Mouse (Mus musculus) CH12.LX (cell line): ENCODE measurements around the gene Rbp2. TPM values are rescaled to one million over a fixed set of nuclear protein-coding genes. Genes with fewer than 3 reads are reported as not detected.

Experiments
- DNase-seq: peaks from one replicate; pipeline ENCODE4 v3.0.0-alpha.2; 2013; ENCODE audit errors: extremely low read depth
- H3K27ac ChIP-seq: 2 replicates; pipeline ENCODE4 v1.5.1; 2012; ENCODE audit warnings: low read depth, mild to moderate bottlenecking, control low read depth, moderate library complexity; ENCODE audit not compliant: insufficient read depth
- H3K27me3 ChIP-seq: replicated peaks from 2 replicates; pipeline ENCODE3; 2012; ENCODE audit warnings: inconsistent platforms
- H3K36me3 ChIP-seq, 2 experiments: replicated peaks in 1 of 2; 2 replicates each; pipeline versions ENCODE3 to v1.6.1; 2012; ENCODE audit warnings: inconsistent platforms in 1 of 2, low read length in 1 of 2, mild to moderate bottlenecking in 1 of 2, mixed read lengths in 1 of 2, moderate library complexity in 1 of 2; ENCODE audit not compliant: control insufficient read depth in 1 of 2, insufficient read depth in 1 of 2
- H3K4me1 ChIP-seq, 2 experiments: 2 replicates each; pipeline ENCODE4 v1.6.1; 2012; ENCODE audit warnings: inconsistent platforms in 1 of 2, moderate library complexity in 1 of 2; ENCODE audit not compliant: insufficient read depth in 2 of 2, control insufficient read depth in 1 of 2
- H3K4me2 ChIP-seq: 2 replicates; pipeline ENCODE4 v1.6.1; 2012; ENCODE audit warnings: low read depth, mild to moderate bottlenecking, control low read depth; ENCODE audit not compliant: poor library complexity, insufficient read depth, severe bottlenecking
- H3K4me3 ChIP-seq, 3 experiments: fragments of 150-350 bp in 1 of 3; sonication (generic) in 1 of 3; replicated peaks in 1 of 3; 2 replicates each; pipeline versions ENCODE3 to v1.5.1; 2011 to 2012; ENCODE audit warnings: low read depth in 2 of 3, low read length in 2 of 3, mild to moderate bottlenecking in 2 of 3, moderate library complexity in 2 of 3, control low read depth in 1 of 3, improper control_type of control experiment in 1 of 3, inconsistent platforms in 1 of 3, mixed read lengths in 1 of 3; ENCODE audit not compliant: poor library complexity in 1 of 3
- H3K79me2 ChIP-seq: replicated peaks from 2 replicates; pipeline ENCODE4 v1.6.1; 2012; ENCODE audit warnings: mild to moderate bottlenecking, moderate library complexity; ENCODE audit not compliant: control insufficient read depth, poor library complexity, insufficient read depth, severe bottlenecking; ENCODE audit errors: extremely low read depth
- H3K9ac ChIP-seq: 2 replicates; pipeline ENCODE4 v1.6.1; 2012; ENCODE audit warnings: low read depth, mild to moderate bottlenecking, control low read depth, moderate library complexity; ENCODE audit not compliant: insufficient read depth
- H3K9me3 ChIP-seq: replicated peaks from 2 replicates; pipeline ENCODE3; 2012; ENCODE audit warnings: low read length, inconsistent platforms, mixed read lengths
- BHLHE40 ChIP-seq: IDR thresholded peaks from 2 replicates; pipeline ENCODE4 v1.6.1; 2011; ENCODE audit warnings: mild to moderate bottlenecking, low read depth, low read length, improper control_type of control experiment
- CHD2 ChIP-seq: IDR thresholded peaks from 2 replicates; pipeline ENCODE4 v1.6.1; 2011; ENCODE audit warnings: low read length, improper control_type of control experiment
- CTCF ChIP-seq, 2 experiments: IDR thresholded peaks in 1 of 2; conservative IDR thresholded peaks in 1 of 2; 2 replicates each; pipeline ENCODE4 v1.5.1; 2011 to 2012; ENCODE audit warnings: low read depth in 2 of 2, low read length in 2 of 2, improper control_type of control experiment in 1 of 2, inconsistent platforms in 1 of 2, mild to moderate bottlenecking in 1 of 2, moderate library complexity in 1 of 2
- E2F4 ChIP-seq: IDR thresholded peaks from 2 replicates; pipeline ENCODE4 v1.6.1; 2011; ENCODE audit warnings: low read depth, low read length, improper control_type of control experiment; ENCODE audit not compliant: insufficient replicate concordance
- HCFC1 ChIP-seq: IDR thresholded peaks from 2 replicates; pipeline ENCODE4 v1.6.1; 2012; ENCODE audit warnings: low read depth, mild to moderate bottlenecking, inconsistent platforms, low read length, improper control_type of control experiment
- JUN ChIP-seq: IDR thresholded peaks from 2 replicates; pipeline ENCODE4 v1.6.1; 2011; ENCODE audit warnings: low read depth, mild to moderate bottlenecking, low read length, improper control_type of control experiment, moderate library complexity; ENCODE audit not compliant: insufficient read depth
- JUND ChIP-seq: conservative IDR thresholded peaks from 2 replicates; pipeline ENCODE4 v1.6.1; 2011; ENCODE audit warnings: low read depth, low read length, improper control_type of control experiment
- KAT2A ChIP-seq: IDR thresholded peaks from 2 replicates; pipeline ENCODE4 v1.6.1; 2012; ENCODE audit warnings: low read length, improper control_type of control experiment, inconsistent platforms; ENCODE audit not compliant: insufficient replicate concordance
- MAFK ChIP-seq: IDR thresholded peaks from 2 replicates; pipeline ENCODE4 v1.6.1; 2011; ENCODE audit warnings: low read length, improper control_type of control experiment; ENCODE audit not compliant: insufficient replicate concordance
- MAZ ChIP-seq: IDR thresholded peaks from 2 replicates; pipeline ENCODE4 v1.6.1; 2012; ENCODE audit warnings: low read depth, mild to moderate bottlenecking, inconsistent platforms, low read length, improper control_type of control experiment, moderate library complexity
- MXI1 ChIP-seq: IDR thresholded peaks from 2 replicates; pipeline ENCODE4 v1.6.1; 2011; ENCODE audit warnings: mild to moderate bottlenecking, low read depth, low read length, improper control_type of control experiment
- PAX5 ChIP-seq: IDR thresholded peaks from 2 replicates; pipeline ENCODE4 v1.6.1; 2012; ENCODE audit warnings: low read length, inconsistent platforms, mixed read lengths
- POLR2A ChIP-seq: IDR thresholded peaks from 2 replicates; pipeline ENCODE4 v1.6.1; 2011; ENCODE audit warnings: low read depth, mild to moderate bottlenecking, improper control_type of control experiment, low read length
- RAD21 ChIP-seq: IDR thresholded peaks from 2 replicates; pipeline ENCODE4 v1.6.1; 2011; ENCODE audit warnings: low read depth, mild to moderate bottlenecking, low read length, improper control_type of control experiment, moderate library complexity
- RCOR1 ChIP-seq: conservative IDR thresholded peaks from 2 replicates; pipeline ENCODE4 v1.6.1; 2012; ENCODE audit warnings: low read depth, mild to moderate bottlenecking, inconsistent platforms, low read length, improper control_type of control experiment
- SIN3A ChIP-seq: IDR thresholded peaks from 2 replicates; pipeline ENCODE4 v1.6.1; 2012; ENCODE audit warnings: low read length, improper control_type of control experiment, inconsistent platforms
- TBP ChIP-seq: conservative IDR thresholded peaks from 2 replicates; pipeline ENCODE4 v1.6.1; 2011; ENCODE audit warnings: low read depth, low read length, improper control_type of control experiment
- UBTF ChIP-seq: IDR thresholded peaks from 2 replicates; pipeline ENCODE4 v1.6.1; 2012; ENCODE audit warnings: low read depth, mild to moderate bottlenecking, inconsistent platforms, low read length, improper control_type of control experiment, moderate library complexity
- USF2 ChIP-seq: conservative IDR thresholded peaks from 2 replicates; pipeline ENCODE4 v1.6.1; 2011; ENCODE audit warnings: low read depth, low read length, improper control_type of control experiment
- ZKSCAN1 ChIP-seq: IDR thresholded peaks from 2 replicates; pipeline ENCODE4 v1.6.1; 2012; ENCODE audit warnings: low read depth, inconsistent platforms, low read length, improper control_type of control experiment, borderline replicate concordance
- dilution Hi-C: fragments of 300-500 bp; cut with MboI; formaldehyde crosslinking; loops from 2 replicates; pipeline ENCODE4 v1.14.3; 2020; ENCODE audit warnings: low sequenced_read_pairs; ENCODE audit not compliant: extremely low pct_unique_long_range_greater_than_20kb, extremely low pct_ligation_motif_present
- in situ Hi-C: fragments of 300-500 bp; cut with MboI; formaldehyde crosslinking; loops from 3 replicates; pipeline ENCODE4 v1.14.3; 2019; ENCODE audit warnings: low sequenced_read_pairs, low pct_ligation_motif_present, low pct_unique_long_range_greater_than_20kb, mixed read lengths
- polyA plus RNA-seq: library from polyadenylated mRNA; unstranded; fragments of >175 nt; gene quantifications from 2 replicates; pipeline ENCODE4 v1.2.1, GENCODE M21; 2012; ENCODE audit warnings: low read depth; ENCODE audit not compliant: insufficient read length
- total RNA-seq, 2 experiments: library from RNA; depleted of rRNA; stranded (reverse); fragments of 300-350 nt in 1 of 2; fragments of >200 nt in 1 of 2; gene quantifications; 2 replicates each; pipeline ENCODE4 v1.2.3; 2012 to 2014

The Rbp2 gene
- total and polyA plus RNA-seq, 3 experiments = 1.7 to 1.9 (median 1.8) TPM

GRCm38 (mm10) chr9:98524786-98525542, 39.0 kb downstream of the Rbp2 start:
- DNase-seq = no peak
- Histone ChIP-seq H3K9ac (no peak overlapping the region), H3K36me3 (no peaks in the 10 kb centered on the region), H3K79me2 (no peaks in the 10 kb centered on the region), H3K4me3 (no peak overlapping the region), H3K4me2 (no peak overlapping the region)
- dilution Hi-C loops = no loop called here
- in situ Hi-C loops = no loop called here
- TF ChIP-seq BHLHE40 = no peak
- no peak for TF ChIP-seq KAT2A
- no peak for TF ChIP-seq CHD2
- TF ChIP-seq MAZ = no peak
- no peak for TF ChIP-seq POLR2A
- TF ChIP-seq UBTF = no peak
- no peak for TF ChIP-seq RCOR1
- no peak for TF ChIP-seq CTCF (conservative IDR thresholded peaks at IDR 0.05 in 1 of 2, IDR thresholded peaks at IDR 0.05 in 1 of 2; ENCODE audit: low read depth in 2 of 2, low read length in 2 of 2)
- TF ChIP-seq ZKSCAN1 = no peak
- TF ChIP-seq, all 38 proteins: peak for 0
- peaks cover 0 to 6% of the 10 kb centered on the region in 2 experiments; a peak in 2 of 4 replicates for H3K4me1 ChIP-seq
- H3K9me3 ChIP-seq = no peaks in the 10 kb centered on the region
- H3K27me3 ChIP-seq = peaks cover 4% of the 10 kb centered on the region
- H3K27ac ChIP-seq = no peak overlapping the region

GRCm38 (mm10) chr9:98525543-98525924, 39.6 kb downstream of the Rbp2 start:
- dilution Hi-C loops = no loop called here
- DNase-seq = no peak
- TF ChIP-seq MXI1 (no peak), MAFK (no peak), TBP (no peak), CTCF (conservative IDR thresholded peaks at IDR 0.05 in 1 of 2, IDR thresholded peaks at IDR 0.05 in 1 of 2; ENCODE audit: low read depth in 2 of 2, low read length in 2 of 2) (no peak), E2F4 (no peak), PAX5 (no peak), USF2 (no peak), SIN3A (no peak), JUND (no peak), KAT2A (no peak), RAD21 (no peak), JUN (no peak), UBTF (no peak), HCFC1 (no peak)

More at GRCm38 (mm10) chr9:98525543-98525924, 39.6 kb downstream of the Rbp2 start:
- no peak overlapping the region for H3K9ac ChIP-seq
- peaks cover 2% of the 10 kb centered on the region for H3K27me3 ChIP-seq
- no peak overlapping the region for H3K4me3 ChIP-seq
- in situ Hi-C loops = no loop called here
- no peak overlapping the region for H3K4me2 ChIP-seq
- H3K4me1 ChIP-seq = peaks cover 0 to 6% of the 10 kb centered on the region in 2 experiments; a peak in 2 of 4 replicates
- H3K27ac ChIP-seq = no peak overlapping the region
- H3K79me2 ChIP-seq = no peaks in the 10 kb centered on the region
- H3K36me3 ChIP-seq = no peaks in the 10 kb centered on the region
- H3K9me3 ChIP-seq = no peaks in the 10 kb centered on the region
